Mouse (Mus musculus): ENCODE results near the gene Slc25a3. TPM values are rescaled to one million over a fixed set of nuclear protein-coding genes. Genes with fewer than 3 reads are reported as not detected.
A peak's percentile ranks its signal among the peaks of the same experiment; 100 is the strongest.

The Slc25a3 gene
- total and polyA plus RNA-seq, 2 experiments from 2014 or later, result 336 to 607 TPM

- Histone ChIP-seq H3K9me3 (ENCODE audit: low read length) (no peaks in the 10 kb centered on the region), H3K4me3 (ENCODE audit: low read depth, low read length) (no peak overlapping the region), H3K4me2 (ENCODE audit: low read depth) (no peak overlapping the region), H3K4me1 (ENCODE audit: insufficient read depth) (no peaks in the 10 kb centered on the region), H3K27ac (ENCODE audit: low read depth, low read length) (no peak overlapping the region), H3K36me3 (ENCODE audit: insufficient read depth) (peaks cover 56% of the 10 kb centered on the region), H3K9ac (no peak overlapping the region), H3K27me3 (ENCODE audit: insufficient read depth, low read length) (no peaks in the 10 kb centered on the region)
- no peak for DNase-seq
- 96% methylated on average over 5 of the region's 5 CpGs for WGBS
- no peak for TF ChIP-seq CTCF (IDR thresholded peaks at IDR 0.05; ENCODE audit: low read depth)
- ATAC-seq, result no peak
These were observed 37.1 kb upstream of the Slc25a3 start for GRCm38 (mm10) chr10:91161006-91161405.

GRCm38 (mm10) chr10:91158442-91158841 lies 34.6 kb upstream of the Slc25a3 start:
- H3K36me3 ChIP-seq (ENCODE audit: insufficient read depth), result peaks cover 54% of the 10 kb centered on the region
- no peak overlapping the region for H3K27ac ChIP-seq (ENCODE audit: low read depth, low read length)
- H3K9me3 ChIP-seq (ENCODE audit: low read length), result no peaks in the 10 kb centered on the region
- no peaks in the 10 kb centered on the region for H3K4me1 ChIP-seq (ENCODE audit: insufficient read depth)
- ATAC-seq (no peak), DNase-seq (no peak)
- H3K4me3 ChIP-seq (ENCODE audit: low read depth, low read length), result no peak overlapping the region
- no peak overlapping the region for H3K9ac ChIP-seq
- TF ChIP-seq CTCF (IDR thresholded peaks at IDR 0.05; ENCODE audit: low read depth), result no peak
- H3K4me2 ChIP-seq (ENCODE audit: low read depth), result no peak overlapping the region
- H3K27me3 ChIP-seq (ENCODE audit: insufficient read depth, low read length), result no peaks in the 10 kb centered on the region
- WGBS, result 84% methylated on average over 8 of the region's 8 CpGs

- H3K4me1 ChIP-seq (ENCODE audit: insufficient read depth), result no peaks in the 10 kb centered on the region
- H3K27ac ChIP-seq (ENCODE audit: low read depth, low read length), result no peak overlapping the region
- ATAC-seq, result no peak
- no peak for DNase-seq
- H3K36me3 ChIP-seq (ENCODE audit: insufficient read depth), result peaks cover 35% of the 10 kb centered on the region
- no peak for TF ChIP-seq CTCF (IDR thresholded peaks at IDR 0.05; ENCODE audit: low read depth)
- no peaks in the 10 kb centered on the region for H3K27me3 ChIP-seq (ENCODE audit: insufficient read depth, low read length)
- H3K9me3 ChIP-seq (ENCODE audit: low read length), result no peaks in the 10 kb centered on the region
- 80% methylated on average over 6 of the region's 6 CpGs for WGBS
- no peak overlapping the region for H3K4me2 ChIP-seq (ENCODE audit: low read depth)
- no peak overlapping the region for H3K4me3 ChIP-seq (ENCODE audit: low read depth, low read length)
- no peak overlapping the region for H3K9ac ChIP-seq
These were observed 32.5 kb upstream of the Slc25a3 start for GRCm38 (mm10) chr10:91156338-91156737.

GRCm38 (mm10) chr10:91153894-91154503 lies 30.1 kb upstream of the Slc25a3 start:
- Histone ChIP-seq H3K9me3 (ENCODE audit: low read length) (no peaks in the 10 kb centered on the region), H3K27me3 (ENCODE audit: insufficient read depth, low read length) (no peaks in the 10 kb centered on the region), H3K4me2 (ENCODE audit: low read depth) (no peak overlapping the region), H3K4me1 (ENCODE audit: insufficient read depth) (no peaks in the 10 kb centered on the region), H3K9ac (no peak overlapping the region), H3K4me3 (ENCODE audit: low read depth, low read length) (no peak overlapping the region), H3K27ac (ENCODE audit: low read depth, low read length) (no peak overlapping the region), H3K36me3 (ENCODE audit: insufficient read depth) (peaks cover 44% of the 10 kb centered on the region)
- ATAC-seq (no peak), DNase-seq (no peak)
- WGBS, result 87% methylated on average over 10 of the region's 10 CpGs
- TF ChIP-seq CTCF (IDR thresholded peaks at IDR 0.05; ENCODE audit: low read depth), result no peak

- H3K4me1 ChIP-seq (ENCODE audit: insufficient read depth), result no peaks in the 10 kb centered on the region
- DNase-seq (no peak), ATAC-seq (no peak)
- no peak overlapping the region for H3K9ac ChIP-seq
- H3K9me3 ChIP-seq (ENCODE audit: low read length), result no peaks in the 10 kb centered on the region
- H3K36me3 ChIP-seq (ENCODE audit: insufficient read depth), result peaks cover 33% of the 10 kb centered on the region
- H3K27me3 ChIP-seq (ENCODE audit: insufficient read depth, low read length), result no peaks in the 10 kb centered on the region
- no peak overlapping the region for H3K4me2 ChIP-seq (ENCODE audit: low read depth)
- no peak overlapping the region for H3K27ac ChIP-seq (ENCODE audit: low read depth, low read length)
- TF ChIP-seq CTCF (IDR thresholded peaks at IDR 0.05; ENCODE audit: low read depth), result no peak
- 98% methylated on average over 7 of the region's 7 CpGs for WGBS
- H3K4me3 ChIP-seq (ENCODE audit: low read depth, low read length), result no peak overlapping the region
These were observed 21.6 kb upstream of the Slc25a3 start for GRCm38 (mm10) chr10:91145413-91145812.

- no peaks in the 10 kb centered on the region for H3K27me3 ChIP-seq (ENCODE audit: insufficient read depth, low read length)
- ATAC-seq (no peak), DNase-seq (no peak)
- TF ChIP-seq CTCF (IDR thresholded peaks at IDR 0.05; ENCODE audit: low read depth), result 0 out of 2 replicates have a peak, but pooled peaks have one; percentile 3
- WGBS, result 72% methylated on average over 18 of the region's 18 CpGs
- no peaks in the 10 kb centered on the region for H3K4me1 ChIP-seq (ENCODE audit: insufficient read depth)
- no peak overlapping the region for H3K4me3 ChIP-seq (ENCODE audit: low read depth, low read length)
- peaks cover 19% of the 10 kb centered on the region for H3K36me3 ChIP-seq (ENCODE audit: insufficient read depth)
- no peak overlapping the region for H3K9ac ChIP-seq
- H3K4me2 ChIP-seq (ENCODE audit: low read depth), result no peak overlapping the region
- H3K27ac ChIP-seq (ENCODE audit: low read depth, low read length), result no peak overlapping the region
- H3K9me3 ChIP-seq (ENCODE audit: low read length), result no peaks in the 10 kb centered on the region
These were observed 19.7 kb upstream of the Slc25a3 start for GRCm38 (mm10) chr10:91143313-91144230.

- no peak for ATAC-seq
- Histone ChIP-seq H3K4me3 (ENCODE audit: low read depth, low read length) (no peak overlapping the region), H3K9ac (no peak overlapping the region), H3K36me3 (ENCODE audit: insufficient read depth) (peaks cover 16% of the 10 kb centered on the region; the same call in 1 of the 2 replicates), H3K4me1 (ENCODE audit: insufficient read depth) (no peaks in the 10 kb centered on the region), H3K27ac (ENCODE audit: low read depth, low read length) (no peak overlapping the region), H3K4me2 (ENCODE audit: low read depth) (no peak overlapping the region), H3K27me3 (ENCODE audit: insufficient read depth, low read length) (no peaks in the 10 kb centered on the region), H3K9me3 (ENCODE audit: low read length) (no peaks in the 10 kb centered on the region)
- no peak for DNase-seq
- TF ChIP-seq CTCF (IDR thresholded peaks at IDR 0.05; ENCODE audit: low read depth), result no peak
- 74% methylated on average over 10 of the region's 10 CpGs for WGBS
These were observed 18.9 kb upstream of the Slc25a3 start for GRCm38 (mm10) chr10:91142654-91143191.

Measured in forebrain, postnatal 0 days (tissue).